Mouse (Mus musculus): ENCODE results near the gene Tmem229b.
"Not testable (repeated sequence)": the region's sequence is repeated elsewhere in the genome, so short reads cannot be mapped to it uniquely, and the experiment has no call there.

Gene Tmem229b

GRCm38 (mm10) chr12:79007126-79007753 lies at the start of gene Tmem229b:
Gene Tmem229b, minus strand, starts transcription at chr12:79007627.
- DNase-seq (ENCODE audit: extremely low spot score, low read depth, low spot score) = no peak

- no peak for DNase-seq (ENCODE audit: extremely low spot score, low read depth, low spot score)
Measured at GRCm38 (mm10) chr12:79055276-79055675, 47.8 kb upstream of the Tmem229b start.

- no peak for DNase-seq (ENCODE audit: extremely low spot score, low read depth, low spot score)
Measured at GRCm38 (mm10) chr12:79052073-79052472, 44.6 kb upstream of the Tmem229b start.

- DNase-seq (ENCODE audit: extremely low spot score, low read depth, low spot score) = no peak
Measured at GRCm38 (mm10) chr12:79050545-79051212, 43.3 kb upstream of the Tmem229b start.

- no peak for DNase-seq (ENCODE audit: extremely low spot score, low read depth, low spot score)
Measured at GRCm38 (mm10) chr12:79049807-79050206, 42.4 kb upstream of the Tmem229b start.

GRCm38 (mm10) chr12:79048898-79049297 lies 41.5 kb upstream of the Tmem229b start:
- DNase-seq (ENCODE audit: extremely low spot score, low read depth, low spot score) = no peak

- DNase-seq (ENCODE audit: extremely low spot score, low read depth, low spot score) = no peak
Measured at GRCm38 (mm10) chr12:79047203-79047602, 39.8 kb upstream of the Tmem229b start.

GRCm38 (mm10) chr12:79046171-79046570 lies 38.7 kb upstream of the Tmem229b start:
- no peak for DNase-seq (ENCODE audit: extremely low spot score, low read depth, low spot score)

GRCm38 (mm10) chr12:79044668-79045067 lies 37.2 kb upstream of the Tmem229b start:
- DNase-seq (ENCODE audit: extremely low spot score, low read depth, low spot score) = no peak

- no peak for DNase-seq (ENCODE audit: extremely low spot score, low read depth, low spot score)
Measured at GRCm38 (mm10) chr12:79041436-79041835, 34.0 kb upstream of the Tmem229b start.

GRCm38 (mm10) chr12:79040201-79040827 lies 32.9 kb upstream of the Tmem229b start:
- no peak for DNase-seq (ENCODE audit: extremely low spot score, low read depth, low spot score)

GRCm38 (mm10) chr12:79039708-79040107 lies 32.3 kb upstream of the Tmem229b start:
- no peak for DNase-seq (ENCODE audit: extremely low spot score, low read depth, low spot score)

GRCm38 (mm10) chr12:79035349-79035748 lies 27.9 kb upstream of the Tmem229b start:
- no peak for DNase-seq (ENCODE audit: extremely low spot score, low read depth, low spot score)

GRCm38 (mm10) chr12:79034331-79034730 lies 26.9 kb upstream of the Tmem229b start:
- DNase-seq (ENCODE audit: extremely low spot score, low read depth, low spot score) = no peak

- DNase-seq (ENCODE audit: extremely low spot score, low read depth, low spot score) = no peak
Measured at GRCm38 (mm10) chr12:79028911-79029861, 21.8 kb upstream of the Tmem229b start, which contains the start of gene Plekhh1. Gene Plekhh1, plus strand, starts transcription at chr12:79029163.

GRCm38 (mm10) chr12:79027526-79027925 lies 20.1 kb upstream of the Tmem229b start:
- not testable (repeated sequence) for DNase-seq (ENCODE audit: extremely low spot score, low read depth, low spot score)

- no peak for DNase-seq (ENCODE audit: extremely low spot score, low read depth, low spot score)
Measured at GRCm38 (mm10) chr12:79022882-79023281, 15.5 kb upstream of the Tmem229b start.

- DNase-seq (ENCODE audit: extremely low spot score, low read depth, low spot score) = no peak
Measured at GRCm38 (mm10) chr12:79021902-79022301, 14.5 kb upstream of the Tmem229b start.

- DNase-seq (ENCODE audit: extremely low spot score, low read depth, low spot score) = no peak
Measured at GRCm38 (mm10) chr12:79017994-79018399, 10.6 kb upstream of the Tmem229b start.

- DNase-seq (ENCODE audit: extremely low spot score, low read depth, low spot score) = no peak
Measured at GRCm38 (mm10) chr12:79016109-79016508, 8.7 kb upstream of the Tmem229b start.

GRCm38 (mm10) chr12:79010569-79010968 lies 3.1 kb upstream of the Tmem229b start:
- no peak for DNase-seq (ENCODE audit: extremely low spot score, low read depth, low spot score)

All from hindlimb bud, embryonic 11.5 days (tissue).